Mouse (Mus musculus) thymus, adult 2 months (tissue): ENCODE data around the gene Gm21860.
"Not testable (repeated sequence)": the region's sequence is repeated elsewhere in the genome, so short reads cannot be mapped to it uniquely, and the experiment has no call there.

Experiments used
- CTCF ChIP-seq: fragments of 200-500 bp; IDR thresholded peaks from 2 replicates; pipeline ENCODE4 v1.5.1; 2012; ENCODE audit warnings: mild to moderate bottlenecking, control low read depth, low read length, moderate library complexity, borderline replicate concordance; ENCODE audit not compliant: control insufficient read depth, poor library complexity, insufficient read depth; ENCODE audit errors: extremely low read depth
- POLR2A ChIP-seq: fragments of 200-500 bp; IDR thresholded peaks from 2 replicates; pipeline ENCODE4 v1.6.1; 2012; ENCODE audit warnings: mild to moderate bottlenecking, low read length, control low read depth, moderate library complexity; ENCODE audit not compliant: control insufficient read depth, poor library complexity, insufficient read depth; ENCODE audit errors: extremely low read depth

DNA sequence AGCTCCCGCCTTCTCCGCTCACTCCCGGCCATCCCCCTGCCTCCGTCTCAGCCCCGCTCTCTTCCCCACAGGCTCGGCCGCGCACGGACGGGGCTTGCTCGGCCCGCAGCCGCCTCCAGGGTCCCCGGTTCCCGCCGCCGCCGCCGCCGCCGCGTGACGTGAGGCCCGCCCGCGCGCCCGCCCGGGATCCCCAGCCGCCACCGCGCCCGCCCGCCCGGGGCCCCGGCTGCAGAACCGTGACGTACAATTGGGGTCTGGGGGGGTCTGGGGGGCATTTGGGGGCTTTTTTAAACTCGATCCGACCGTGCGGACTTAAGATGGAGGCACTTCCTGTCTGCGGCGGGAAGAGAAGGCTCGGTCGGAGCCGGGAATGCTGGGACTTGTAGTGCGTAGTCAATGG, 29.8 kb upstream of the Gm21860 start, which contains the start of gene Gm47283:
- not testable (repeated sequence) for TF ChIP-seq POLR2A, CTCF
